Mouse (Mus musculus): ENCODE measurements at regions not wholly inside any gene's neighbourhood (a gene's known extent, or its start where the extent isn't known, plus 50 kb on each side); places are given as distances from the start of the nearest gene placed in this dataset.

GRCm38 (mm10) chr3:34171893-34172292, 90.8 kb upstream of the Dnajc19 start:
- Histone ChIP-seq H3K4me1 (ENCODE audit: control insufficient read depth, insufficient read depth, low read length) (no peaks in the 10 kb centered on the region), H3K27ac (ENCODE audit: low read length) (no peak overlapping the region), H3K27me3 (ENCODE audit: control insufficient read depth, insufficient read depth, low read length) (no peaks in the 10 kb centered on the region), H3K4me3 (replicated peaks; ENCODE audit: low read length) (no peak overlapping the region), H3K9ac (ENCODE audit: low read length) (no peak overlapping the region), H3K36me3 (ENCODE audit: control insufficient read depth, insufficient read depth, low read length) (no peaks in the 10 kb centered on the region), H3K9me3 (replicated peaks; ENCODE audit: control insufficient read depth, low read length) (no peaks in the 10 kb centered on the region), H3K4me2 (ENCODE audit: low read depth, low read length) (no peak overlapping the region)
- no peak for ATAC-seq (ENCODE audit: insufficient read depth, low FRiP score)
- 79% methylated on average over 6 of the region's 6 CpGs for WGBS

GRCm38 (mm10) chr3:34168087-34168486, 87.0 kb upstream of the Dnajc19 start:
- Histone ChIP-seq H3K4me3 (replicated peaks; ENCODE audit: low read length) (no peak overlapping the region), H3K36me3 (ENCODE audit: control insufficient read depth, insufficient read depth, low read length) (no peaks in the 10 kb centered on the region), H3K9me3 (replicated peaks; ENCODE audit: control insufficient read depth, low read length) (no peaks in the 10 kb centered on the region), H3K27ac (ENCODE audit: low read length) (no peak overlapping the region), H3K9ac (ENCODE audit: low read length) (no peak overlapping the region), H3K4me1 (ENCODE audit: control insufficient read depth, insufficient read depth, low read length) (no peaks in the 10 kb centered on the region), H3K27me3 (ENCODE audit: control insufficient read depth, insufficient read depth, low read length) (no peaks in the 10 kb centered on the region), H3K4me2 (ENCODE audit: low read depth, low read length) (no peak overlapping the region)
- WGBS = 50% methylated on average over 1 of the region's 1 CpGs
- ATAC-seq (ENCODE audit: insufficient read depth, low FRiP score) = no peak

GRCm38 (mm10) chr3:34150036-34150435, 68.9 kb upstream of the Dnajc19 start:
- Histone ChIP-seq H3K4me3 (replicated peaks; ENCODE audit: low read length) (no peak overlapping the region), H3K9me3 (replicated peaks; ENCODE audit: control insufficient read depth, low read length) (no peaks in the 10 kb centered on the region), H3K27ac (ENCODE audit: low read length) (no peak overlapping the region), H3K36me3 (ENCODE audit: control insufficient read depth, insufficient read depth, low read length) (no peaks in the 10 kb centered on the region), H3K9ac (ENCODE audit: low read length) (no peak overlapping the region), H3K27me3 (ENCODE audit: control insufficient read depth, insufficient read depth, low read length) (no peaks in the 10 kb centered on the region), H3K4me2 (ENCODE audit: low read depth, low read length) (no peak overlapping the region), H3K4me1 (ENCODE audit: control insufficient read depth, insufficient read depth, low read length) (no peaks in the 10 kb centered on the region)
- 46% methylated on average over 2 of the region's 2 CpGs for WGBS
- no peak for ATAC-seq (ENCODE audit: insufficient read depth, low FRiP score)

- ATAC-seq (ENCODE audit: insufficient read depth, low FRiP score) = no peak
- Histone ChIP-seq H3K27me3 (ENCODE audit: control insufficient read depth, insufficient read depth, low read length) (no peaks in the 10 kb centered on the region), H3K27ac (ENCODE audit: low read length) (no peak overlapping the region), H3K4me3 (replicated peaks; ENCODE audit: low read length) (no peak overlapping the region), H3K4me1 (ENCODE audit: control insufficient read depth, insufficient read depth, low read length) (no peaks in the 10 kb centered on the region), H3K4me2 (ENCODE audit: low read depth, low read length) (no peak overlapping the region), H3K36me3 (ENCODE audit: control insufficient read depth, insufficient read depth, low read length) (no peaks in the 10 kb centered on the region), H3K9me3 (replicated peaks; ENCODE audit: control insufficient read depth, low read length) (no peaks in the 10 kb centered on the region), H3K9ac (ENCODE audit: low read length) (no peak overlapping the region)
- 77% methylated on average over 2 of the region's 2 CpGs for WGBS
These were observed 62.5 kb upstream of the Dnajc19 start for GRCm38 (mm10) chr3:34143652-34144051.

- H3K4me3 ChIP-seq (replicated peaks; ENCODE audit: low read length) = no peak overlapping the region
- H3K4me1 ChIP-seq (ENCODE audit: control insufficient read depth, insufficient read depth, low read length) = no peaks in the 10 kb centered on the region
- H3K9ac ChIP-seq (ENCODE audit: low read length) = no peak overlapping the region
- H3K9me3 ChIP-seq (replicated peaks; ENCODE audit: control insufficient read depth, low read length) = no peaks in the 10 kb centered on the region
- H3K27me3 ChIP-seq (ENCODE audit: control insufficient read depth, insufficient read depth, low read length) = no peaks in the 10 kb centered on the region
- no peak for ATAC-seq (ENCODE audit: insufficient read depth, low FRiP score)
- H3K4me2 ChIP-seq (ENCODE audit: low read depth, low read length) = no peak overlapping the region
- H3K36me3 ChIP-seq (ENCODE audit: control insufficient read depth, insufficient read depth, low read length) = no peaks in the 10 kb centered on the region
- H3K27ac ChIP-seq (ENCODE audit: low read length) = no peak overlapping the region
- WGBS = 74% methylated on average over 9 of the region's 9 CpGs
These were observed 58.1 kb upstream of the Dnajc19 start for GRCm38 (mm10) chr3:34139227-34139626.

- H3K27me3 ChIP-seq (ENCODE audit: control insufficient read depth, insufficient read depth, low read length) = no peaks in the 10 kb centered on the region
- H3K4me3 ChIP-seq (replicated peaks; ENCODE audit: low read length) = no peak overlapping the region
- 78% methylated on average over 7 of the region's 7 CpGs for WGBS
- no peak for ATAC-seq (ENCODE audit: insufficient read depth, low FRiP score)
- H3K9me3 ChIP-seq (replicated peaks; ENCODE audit: control insufficient read depth, low read length) = no peaks in the 10 kb centered on the region
- no peak overlapping the region for H3K27ac ChIP-seq (ENCODE audit: low read length)
- no peaks in the 10 kb centered on the region for H3K4me1 ChIP-seq (ENCODE audit: control insufficient read depth, insufficient read depth, low read length)
- H3K36me3 ChIP-seq (ENCODE audit: control insufficient read depth, insufficient read depth, low read length) = no peaks in the 10 kb centered on the region
- no peak overlapping the region for H3K4me2 ChIP-seq (ENCODE audit: low read depth, low read length)
- no peak overlapping the region for H3K9ac ChIP-seq (ENCODE audit: low read length)
These were observed 56.9 kb upstream of the Dnajc19 start for GRCm38 (mm10) chr3:34137984-34138383.

GRCm38 (mm10) chr3:34136385-34136784, 55.3 kb upstream of the Dnajc19 start:
- H3K9me3 ChIP-seq (replicated peaks; ENCODE audit: control insufficient read depth, low read length) = no peaks in the 10 kb centered on the region
- H3K4me1 ChIP-seq (ENCODE audit: control insufficient read depth, insufficient read depth, low read length) = no peaks in the 10 kb centered on the region
- no peak overlapping the region for H3K27ac ChIP-seq (ENCODE audit: low read length)
- H3K4me3 ChIP-seq (replicated peaks; ENCODE audit: low read length) = no peak overlapping the region
- H3K4me2 ChIP-seq (ENCODE audit: low read depth, low read length) = no peak overlapping the region
- no peaks in the 10 kb centered on the region for H3K27me3 ChIP-seq (ENCODE audit: control insufficient read depth, insufficient read depth, low read length)
- ATAC-seq (ENCODE audit: insufficient read depth, low FRiP score) = no peak
- H3K9ac ChIP-seq (ENCODE audit: low read length) = no peak overlapping the region
- H3K36me3 ChIP-seq (ENCODE audit: control insufficient read depth, insufficient read depth, low read length) = no peaks in the 10 kb centered on the region
- 68% methylated on average over 2 of the region's 2 CpGs for WGBS

Data from stomach, embryonic 16.5 days (tissue).